Mouse (Mus musculus) layer of hippocampus, postnatal 25 days (tissue): ENCODE measurements around the gene Ikzf5. TPM values are rescaled to one million over a fixed set of nuclear protein-coding genes. Genes with fewer than 3 reads are reported as not detected.

Experiments
- DNase-seq, 2 experiments: peaks; one replicate each; pipeline ENCODE4 v3.0.0; 2022; ENCODE audit warnings: mixed read lengths in 2 of 2, low spot score in 1 of 2; ENCODE audit errors: extremely low spot score in 1 of 2
- total RNA-seq, 2 experiments: library from RNA; stranded (reverse); gene quantifications; 2 replicates each; pipeline ENCODE4 v1.2.3; 2021

Ikzf5 gene
- total RNA-seq, 2 experiments from 2014 or later, result 47.5 to 51.2 TPM

- DNase-seq, result no peak
Measured at GRCm38 (mm10) chr7:131362269-131362614, 48.1 kb downstream of the Ikzf5 start.

- no peak for DNase-seq
Measured at GRCm38 (mm10) chr7:131356105-131356504, 54.2 kb downstream of the Ikzf5 start.

GRCm38 (mm10) chr7:131345856-131346541 lies 64.3 kb downstream of the Ikzf5 start:
- no peak for DNase-seq

Other genes starting within 250 kb of the Ikzf5 start
- gene 5430419D17Rik, start 236.1 kb downstream of the Ikzf5 start, total RNA-seq, result not detected
- not detected for gene Cuzd1, start 88.2 kb downstream of the Ikzf5 start, total RNA-seq
- gene Fam24b, start 81.0 kb downstream of the Ikzf5 start, total RNA-seq, result not detected
- gene Fam24a, start 76.7 kb downstream of the Ikzf5 start, total RNA-seq, result not detected
- gene 2310057M21Rik, start 47.8 kb downstream of the Ikzf5 start, total RNA-seq, result 10 to 100 TPM; 31.4 to 32.1 TPM
- 10 to 100 TPM; 47.9 to 57.1 TPM for gene Pstk, start 39.4 kb downstream of the Ikzf5 start, total RNA-seq
- gene Acadsb, start 80 bp upstream of the Ikzf5 start, total RNA-seq, result 10 to 100 TPM; 75.5 to 78.6 TPM
- gene Hmx3, start 132.3 kb upstream of the Ikzf5 start, total RNA-seq, result not detected
- not detected for gene Hmx2, start 138.3 kb upstream of the Ikzf5 start, total RNA-seq
- 10 to 100 TPM; 56.3 to 57.6 TPM for gene Bub3, start 149.7 kb upstream of the Ikzf5 start, total RNA-seq